Mouse (Mus musculus) common myeloid progenitor, adult 5-6 weeks (primary cell): ENCODE measurements around the gene Dysf. TPM values are rescaled to one million over a fixed set of nuclear protein-coding genes. Genes with fewer than 3 reads are reported as not detected.

Source experiments
- ATAC-seq: replicated peaks from 2 replicates; pipeline ENCODE4 v1.8.0; 2016; ENCODE audit warnings: low read depth, mild to moderate bottlenecking, moderate TSS enrichment, inconsistent platforms; ENCODE audit not compliant: poor library complexity, severe bottlenecking
- total RNA-seq: library from RNA; stranded (forward); fragments of 200-1000, 187-1606 nt; gene quantifications from 2 replicates; pipeline ENCODE4 v1.2.3, GENCODE M21; 2017

Gene Dysf
- total RNA-seq, 1 experiment from 2014 or later = not detected

- no peak for ATAC-seq
Measured at GRCm38 (mm10) chr6:84219119-84219518, 210.7 kb downstream of the Dysf start.

GRCm38 (mm10) chr6:84224861-84225260 is 216.5 kb downstream of the Dysf start:
- no peak for ATAC-seq

GRCm38 (mm10) chr6:84225587-84225986 is 217.2 kb downstream of the Dysf start:
- ATAC-seq = no peak

GRCm38 (mm10) chr6:84228196-84228595 is 219.8 kb downstream of the Dysf start:
- ATAC-seq = no peak

- ATAC-seq = no peak
Measured at GRCm38 (mm10) chr6:84228786-84229185, 220.4 kb downstream of the Dysf start.

- ATAC-seq = no peak
Measured at GRCm38 (mm10) chr6:84229739-84230138, 221.3 kb downstream of the Dysf start.

- ATAC-seq = no peak
Measured at GRCm38 (mm10) chr6:84231108-84231507, 222.7 kb downstream of the Dysf start.

- ATAC-seq = no peak
Measured at GRCm38 (mm10) chr6:84232063-84232760, 223.8 kb downstream of the Dysf start.

- ATAC-seq = no peak
Measured at GRCm38 (mm10) chr6:84233783-84234182, 225.4 kb downstream of the Dysf start.

GRCm38 (mm10) chr6:84235365-84235764 is 227.0 kb downstream of the Dysf start:
- no peak for ATAC-seq

- ATAC-seq = no peak
Measured at GRCm38 (mm10) chr6:84243385-84243784, 235.0 kb downstream of the Dysf start.

- no peak for ATAC-seq
Measured at GRCm38 (mm10) chr6:84246101-84246760, 237.8 kb downstream of the Dysf start.

- ATAC-seq = no peak
Measured at GRCm38 (mm10) chr6:84246979-84247378, 238.6 kb downstream of the Dysf start.

Other genes starting within 250 kb of the Dysf start
- gene Ankrd53, start 245.9 kb upstream of the Dysf start, total RNA-seq = not detected in 2 replicates
- 30.9 and 37.2 TPM in 2 replicates for gene Tex261, start 232.8 kb upstream of the Dysf start, total RNA-seq
- gene Nagk, start 213.6 kb upstream of the Dysf start, total RNA-seq = 9.1 and 9.8 TPM in 2 replicates
- 13.2 and 23.2 TPM in 2 replicates for gene Paip2b, start 176.8 kb upstream of the Dysf start, total RNA-seq
- gene Zfp638, start 141.5 kb upstream of the Dysf start, total RNA-seq = 139 and 144 TPM in 2 replicates